Mouse (Mus musculus): ENCODE measurements around the gene Atg7. TPM values are rescaled to one million over a fixed set of nuclear protein-coding genes. Genes with fewer than 3 reads are reported as not detected.

The Atg7 gene
- polyA plus RNA-seq, 1 experiment from 2014 or later: 14.0 TPM

GRCm38 (mm10) chr6:114819971-114820481 is 177.1 kb downstream of the Atg7 start:
- no peak for TF ChIP-seq EP300 (optimal IDR thresholded peaks at IDR 0.05)
- no peak for TF ChIP-seq CTCF (IDR thresholded peaks at IDR 0.05; ENCODE audit: low read depth)
- no peak overlapping the region for H3K4me2 ChIP-seq (replicated peaks; ENCODE audit: low read depth)
- H3K27me3 ChIP-seq (ENCODE audit: control insufficient read depth, insufficient read depth, low read length): no peaks in the 10 kb centered on the region
- peaks cover 4% of the 10 kb centered on the region; the same call in 1 of the 2 replicates for H3K4me1 ChIP-seq (replicated peaks; ENCODE audit: control insufficient read depth, insufficient read depth)
- H3K36me3 ChIP-seq (ENCODE audit: control insufficient read depth, insufficient read depth, low read length): no peaks in the 10 kb centered on the region
- H3K4me3 ChIP-seq (ENCODE audit: low read depth, low read length): no peak overlapping the region
- no peaks in the 10 kb centered on the region for H3K9me3 ChIP-seq (ENCODE audit: control insufficient read depth, low read length)
- DNase-seq (ENCODE audit: low spot score): peak; percentile 53
- peak; percentile 53; the same call in 1 of the 2 replicates for ATAC-seq (ENCODE audit: low FRiP score, low TSS enrichment)
- no peak overlapping the region for H3K27ac ChIP-seq (replicated peaks)
- H3K9ac ChIP-seq (ENCODE audit: low read length): no peak overlapping the region
- WGBS: 39% methylated on average over 9 of the region's 9 CpGs

DNA sequence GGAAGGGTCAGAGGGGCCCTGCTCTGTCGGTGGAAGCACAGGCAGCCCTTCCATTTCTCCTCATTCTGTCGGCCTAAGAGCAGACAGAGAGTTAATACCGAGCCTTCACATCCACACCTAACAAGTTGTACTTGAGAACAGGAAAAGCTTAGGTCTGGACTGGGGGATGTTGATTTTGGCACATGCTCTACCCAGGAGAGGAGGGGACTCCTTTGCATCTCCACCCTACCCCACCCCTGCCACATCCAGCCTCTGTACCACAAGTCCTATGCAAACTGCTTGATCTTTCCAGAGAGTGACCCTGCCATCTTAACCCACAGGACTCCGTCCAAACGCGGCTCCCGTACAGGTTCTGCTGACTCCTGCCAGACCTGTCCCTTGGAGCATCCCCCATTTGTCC is 178.7 kb downstream of the Atg7 start:
- Histone ChIP-seq H3K9ac (ENCODE audit: low read length) (no peak overlapping the region), H3K36me3 (ENCODE audit: control insufficient read depth, insufficient read depth, low read length) (no peaks in the 10 kb centered on the region), H3K9me3 (ENCODE audit: control insufficient read depth, low read length) (no peaks in the 10 kb centered on the region), H3K27me3 (ENCODE audit: control insufficient read depth, insufficient read depth, low read length) (no peaks in the 10 kb centered on the region), H3K27ac (replicated peaks) (no peak overlapping the region), H3K4me1 (replicated peaks; ENCODE audit: control insufficient read depth, insufficient read depth) (peaks cover 4% of the 10 kb centered on the region; the same call in 1 of the 2 replicates), H3K4me2 (replicated peaks; ENCODE audit: low read depth) (no peak overlapping the region), H3K4me3 (ENCODE audit: low read depth, low read length) (no peak overlapping the region)
- DNase-seq (ENCODE audit: low spot score) (no peak), ATAC-seq (ENCODE audit: low FRiP score, low TSS enrichment) (no peak)
- 73% methylated on average over 7 of the region's 7 CpGs for WGBS
- no peak for TF ChIP-seq EP300 (optimal IDR thresholded peaks at IDR 0.05)
- no peak for TF ChIP-seq CTCF (IDR thresholded peaks at IDR 0.05; ENCODE audit: low read depth)

- Histone ChIP-seq H3K36me3 (ENCODE audit: control insufficient read depth, insufficient read depth, low read length) (no peaks in the 10 kb centered on the region), H3K4me2 (replicated peaks; ENCODE audit: low read depth) (no peak overlapping the region), H3K9me3 (ENCODE audit: control insufficient read depth, low read length) (no peaks in the 10 kb centered on the region), H3K4me1 (replicated peaks; ENCODE audit: control insufficient read depth, insufficient read depth) (no peaks in the 10 kb centered on the region), H3K27ac (replicated peaks) (no peak overlapping the region), H3K9ac (ENCODE audit: low read length) (no peak overlapping the region), H3K4me3 (ENCODE audit: low read depth, low read length) (no peak overlapping the region), H3K27me3 (ENCODE audit: control insufficient read depth, insufficient read depth, low read length) (no peaks in the 10 kb centered on the region)
- WGBS: 83% methylated on average over 2 of the region's 2 CpGs
- DNase-seq (ENCODE audit: low spot score): no peak
- no peak for ATAC-seq (ENCODE audit: low FRiP score, low TSS enrichment)
- TF ChIP-seq CTCF (IDR thresholded peaks at IDR 0.05; ENCODE audit: low read depth) (peak; percentile 26), EP300 (optimal IDR thresholded peaks at IDR 0.05) (no peak)
Observed at GRCm38 (mm10) chr6:114826889-114827288, 184.0 kb downstream of the Atg7 start.

GRCm38 (mm10) chr6:114829660-114830438 is 187.0 kb downstream of the Atg7 start:
- Histone ChIP-seq H3K4me2 (replicated peaks; ENCODE audit: low read depth) (no peak overlapping the region), H3K9ac (ENCODE audit: low read length) (no peak overlapping the region), H3K27ac (replicated peaks) (no peak overlapping the region), H3K36me3 (ENCODE audit: control insufficient read depth, insufficient read depth, low read length) (no peaks in the 10 kb centered on the region), H3K4me1 (replicated peaks; ENCODE audit: control insufficient read depth, insufficient read depth) (no peaks in the 10 kb centered on the region), H3K4me3 (ENCODE audit: low read depth, low read length) (no peak overlapping the region), H3K9me3 (ENCODE audit: control insufficient read depth, low read length) (no peaks in the 10 kb centered on the region), H3K27me3 (ENCODE audit: control insufficient read depth, insufficient read depth, low read length) (no peaks in the 10 kb centered on the region)
- DNase-seq (ENCODE audit: low spot score) (no peak), ATAC-seq (ENCODE audit: low FRiP score, low TSS enrichment) (no peak)
- WGBS: 78% methylated on average over 9 of the region's 9 CpGs
- TF ChIP-seq CTCF (IDR thresholded peaks at IDR 0.05; ENCODE audit: low read depth): no peak
- TF ChIP-seq EP300 (optimal IDR thresholded peaks at IDR 0.05): no peak

DNA sequence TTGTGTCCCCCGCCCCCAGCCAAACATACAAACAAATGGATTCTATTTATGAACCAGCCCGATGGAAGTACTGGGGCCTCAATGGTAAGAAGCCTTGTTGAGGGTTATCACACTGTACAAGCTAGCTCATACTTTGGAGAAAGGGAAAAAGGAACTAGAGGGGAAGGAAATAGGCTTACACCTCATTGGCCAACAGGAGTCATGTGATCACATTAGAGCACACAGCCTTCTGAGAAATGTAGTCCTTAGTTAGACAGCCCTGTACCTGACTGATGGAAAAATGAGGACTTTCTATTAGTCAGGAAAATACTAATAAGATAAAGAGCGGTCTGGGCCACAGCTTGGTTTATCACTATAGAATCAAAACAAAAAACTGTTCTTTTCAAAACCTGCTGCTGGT is 188.9 kb downstream of the Atg7 start:
- no peaks in the 10 kb centered on the region for H3K9me3 ChIP-seq (ENCODE audit: control insufficient read depth, low read length)
- H3K9ac ChIP-seq (ENCODE audit: low read length): no peak overlapping the region
- WGBS: 90% methylated on average over 3 of the region's 3 CpGs
- DNase-seq (ENCODE audit: low spot score): no peak
- H3K4me3 ChIP-seq (ENCODE audit: low read depth, low read length): no peak overlapping the region
- ATAC-seq (ENCODE audit: low FRiP score, low TSS enrichment): no peak
- no peak overlapping the region for H3K27ac ChIP-seq (replicated peaks)
- H3K36me3 ChIP-seq (ENCODE audit: control insufficient read depth, insufficient read depth, low read length): no peaks in the 10 kb centered on the region
- no peaks in the 10 kb centered on the region for H3K4me1 ChIP-seq (replicated peaks; ENCODE audit: control insufficient read depth, insufficient read depth)
- H3K4me2 ChIP-seq (replicated peaks; ENCODE audit: low read depth): no peak overlapping the region
- H3K27me3 ChIP-seq (ENCODE audit: control insufficient read depth, insufficient read depth, low read length): no peaks in the 10 kb centered on the region
- TF ChIP-seq CTCF (IDR thresholded peaks at IDR 0.05; ENCODE audit: low read depth) (no peak), EP300 (optimal IDR thresholded peaks at IDR 0.05) (no peak)

- H3K27ac ChIP-seq (replicated peaks): no peak overlapping the region
- WGBS: 65% methylated on average over 9 of the region's 9 CpGs
- no peak for DNase-seq (ENCODE audit: low spot score)
Observed at GRCm38 (mm10) chr6:114833058-114833685, 190.3 kb downstream of the Atg7 start.

More at GRCm38 (mm10) chr6:114833058-114833685, 190.3 kb downstream of the Atg7 start:
- Histone ChIP-seq H3K36me3 (ENCODE audit: control insufficient read depth, insufficient read depth, low read length) (no peaks in the 10 kb centered on the region), H3K9ac (ENCODE audit: low read length) (no peak overlapping the region), H3K27me3 (ENCODE audit: control insufficient read depth, insufficient read depth, low read length) (no peaks in the 10 kb centered on the region), H3K4me3 (ENCODE audit: low read depth, low read length) (no peak overlapping the region), H3K4me2 (replicated peaks; ENCODE audit: low read depth) (no peak overlapping the region), H3K4me1 (replicated peaks; ENCODE audit: control insufficient read depth, insufficient read depth) (no peaks in the 10 kb centered on the region), H3K9me3 (ENCODE audit: control insufficient read depth, low read length) (no peaks in the 10 kb centered on the region)
- no peak for TF ChIP-seq CTCF (IDR thresholded peaks at IDR 0.05; ENCODE audit: low read depth)
- no peak for ATAC-seq (ENCODE audit: low FRiP score, low TSS enrichment)

Data from stomach, postnatal 0 days (tissue).